ENCODE assay signal across 12 mouse cellular contexts in the genomic region with DNA sequence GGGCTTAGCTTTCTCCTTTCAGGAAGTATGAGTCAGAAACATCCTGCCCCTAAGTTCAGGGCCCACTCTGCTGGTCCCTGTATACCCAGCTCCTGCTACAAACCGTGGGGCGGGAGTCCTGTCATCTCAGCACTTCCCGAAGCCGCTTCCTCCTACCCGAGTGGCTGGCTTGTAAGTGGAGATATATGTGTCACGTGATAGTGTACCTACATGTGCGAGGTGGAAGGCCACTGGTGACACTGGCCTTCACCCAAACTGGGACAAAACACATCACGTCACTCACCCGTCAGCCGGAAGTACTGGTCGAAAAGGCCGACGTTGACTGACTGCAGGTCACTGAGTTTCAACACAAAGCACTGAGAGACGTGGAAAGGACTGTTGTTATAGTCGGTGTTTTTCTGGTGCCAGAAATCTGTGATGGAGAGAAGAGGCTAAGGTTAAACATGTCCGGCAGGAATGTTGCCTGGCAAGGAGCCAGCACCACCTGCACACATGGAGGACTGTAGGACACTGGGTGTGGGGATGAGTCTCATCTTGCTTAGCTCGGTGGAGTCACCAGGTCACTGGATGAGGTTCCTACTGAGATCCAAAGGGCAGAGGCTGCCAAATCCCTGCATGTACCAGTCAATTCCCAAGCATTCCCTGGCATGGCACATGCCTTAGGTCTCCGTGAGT. TPM values are rescaled to one million over a fixed set of nuclear protein-coding genes. Genes with fewer than 3 reads are reported as not detected.
DNase-seq lines count a peak whose midpoint lies in the region; ATAC-seq lines count a peak whose summit lies in the region.
"Had no signal": no experiment of that assay in that cellular context is flagged by ENCODE, and none has a peak within 500 bp of the region (broad histone marks: within the 10 kb centered on the region; RNA-seq: fewer than 3 reads in every experiment).

No protein-coding gene starts in this region.

- no peaks in the 10 kb centered on the region for H3K9me3 ChIP-seq in heart, embryonic 13.5 days
- no peaks in the 10 kb centered on the region for H3K9me3 ChIP-seq in kidney, embryonic 16.5 days (ENCODE audit: low read length)
- H3K9me3 ChIP-seq: hindbrain, embryonic 15.5 days; limb, embryonic 15.5 days; midbrain, embryonic 15.5 days had no signal

- H3K4me2 ChIP-seq in heart, embryonic 13.5 days, result no peak overlapping the region
- H3K4me2 ChIP-seq in kidney, embryonic 16.5 days (replicated peaks; ENCODE audit: low read depth, low read length), result no peak overlapping the region
- H3K4me2 ChIP-seq: hindbrain, embryonic 15.5 days; limb, embryonic 15.5 days; midbrain, embryonic 15.5 days had no signal

- intact Hi-C loops in heart, postnatal 36 days (cut with DNase I), result no loop called here

- 63% methylated on average over 18 of the region's 18 CpGs for WGBS in heart, embryonic 13.5 days
- 75% methylated on average over 18 of the region's 18 CpGs for WGBS in kidney, embryonic 16.5 days

- no peak for DNase-seq in heart, postnatal 36 days
- peak; percentile 34 to 52 for DNase-seq in adrenal gland, postnatal 36 days
- peak; percentile 68 to 69 for DNase-seq in cerebellum, adult 18-20 months
- no peak for DNase-seq in MN1 (ENCODE audit: low spot score)
- DNase-seq in embryo, embryonic 11 days, result no peak
- DNase-seq in gastrocnemius, postnatal 25 days, result no peak

- H3K36me3 ChIP-seq in heart, embryonic 13.5 days, result peaks cover 85% of the 10 kb centered on the region
- peaks cover 81% of the 10 kb centered on the region for H3K36me3 ChIP-seq in kidney, embryonic 16.5 days (ENCODE audit: insufficient read depth, low read length)

- no peak for ATAC-seq in heart, embryonic 13.5 days (ENCODE audit: extremely low read depth, insufficient number of reproducible peaks, low FRiP score, low TSS enrichment)
- ATAC-seq in kidney, embryonic 16.5 days (ENCODE audit: low FRiP score, low TSS enrichment), result 0 out of 2 replicates have a peak, but pooled peaks have one; percentile 21
- ATAC-seq: midbrain, embryonic 15.5 days had no signal

- peaks cover 44% of the 10 kb centered on the region for H3K4me1 ChIP-seq in heart, embryonic 13.5 days
- H3K4me1 ChIP-seq in kidney, embryonic 16.5 days (ENCODE audit: insufficient read depth, low read length), result no peaks in the 10 kb centered on the region
- H3K4me1 ChIP-seq: midbrain, embryonic 15.5 days had no signal

- no peaks in the 10 kb centered on the region for H3K27me3 ChIP-seq in heart, embryonic 13.5 days (replicated peaks)
- H3K27me3 ChIP-seq in kidney, embryonic 16.5 days (ENCODE audit: insufficient read depth, low read length), result no peaks in the 10 kb centered on the region
- H3K27me3 ChIP-seq: CH12.LX; hindbrain, embryonic 15.5 days; limb, embryonic 15.5 days; midbrain, embryonic 15.5 days had no signal

- H3K4me3 ChIP-seq in heart, embryonic 13.5 days, result no peak overlapping the region
- H3K4me3 ChIP-seq in kidney, embryonic 16.5 days (ENCODE audit: low read length), result no peak overlapping the region
- H3K4me3 ChIP-seq: hindbrain, embryonic 15.5 days; limb, embryonic 15.5 days; midbrain, embryonic 15.5 days had no signal

- H3K27ac ChIP-seq in heart, embryonic 13.5 days (replicated peaks), result peak overlapping the region; percentile 48
- H3K27ac ChIP-seq in kidney, embryonic 16.5 days (ENCODE audit: low read length), result no peak overlapping the region; the same call in 1 of the 2 replicates
- H3K27ac ChIP-seq: hindbrain, embryonic 15.5 days; limb, embryonic 15.5 days; midbrain, embryonic 15.5 days had no signal

- 0 out of 2 replicates have a peak overlapping the region, but pooled peaks have one; percentile 5 for H3K9ac ChIP-seq in heart, embryonic 13.5 days
- no peak overlapping the region for H3K9ac ChIP-seq in kidney, embryonic 16.5 days (replicated peaks; ENCODE audit: low read length)
- H3K9ac ChIP-seq: hindbrain, embryonic 15.5 days; limb, embryonic 15.5 days; midbrain, embryonic 15.5 days had no signal

RNA-seq across cellular contexts. Expression of a gene that starts 4.5 kb away (rescaled TPM):
- 43.2 and 49.5 TPM in 2 replicates for polyA plus RNA-seq in heart, embryonic 13.5 days (2015; fragmentation: Nextera tagmentation; extraction: Ambion mirVana)
- 10 to 100 TPM; 66.1 to 85.9 TPM for total RNA-seq in heart, postnatal 36 days (2021)
- 10 to 100 TPM; 61.7 to 88.5 TPM for total RNA-seq in adrenal gland, postnatal 36 days (2021)
- polyA plus RNA-seq in kidney, embryonic 16.5 days (2015; fragmentation: Nextera tagmentation; extraction: Ambion mirVana), result 35.2 and 39.8 TPM in 2 replicates
- 10 to 100 TPM; 15.8 to 26.6 TPM for total RNA-seq in gastrocnemius, postnatal 25 days (2021)

RNA-seq across cellular contexts. Expression of a gene that starts 35.2 kb away (rescaled TPM):
- 3,442 and 4,164 TPM in 2 replicates for polyA plus RNA-seq in heart, embryonic 13.5 days (2015; fragmentation: Nextera tagmentation; extraction: Ambion mirVana)
- 1,000 to 10,000 TPM; 4,706 to 5,436 TPM for total RNA-seq in heart, postnatal 36 days (2021)
- total RNA-seq in adrenal gland, postnatal 36 days (2021), result 1 to 10 TPM in 1 of 2 experiments, under 1 TPM in 1; 0.76 to 1.5 TPM
- 10.2 and 10.6 TPM in 2 replicates for polyA plus RNA-seq in kidney, embryonic 16.5 days (2015; fragmentation: Nextera tagmentation; extraction: Ambion mirVana)
- total RNA-seq in gastrocnemius, postnatal 25 days (2021), result 100 to 1,000 TPM; 137 to 627 TPM

RNA-seq across cellular contexts. Expression of a gene that starts 42.1 kb away (rescaled TPM):
- 300 and 318 TPM in 2 replicates for polyA plus RNA-seq in heart, embryonic 13.5 days (2015; fragmentation: Nextera tagmentation; extraction: Ambion mirVana)
- 10 to 100 TPM; 19.5 to 19.9 TPM for total RNA-seq in heart, postnatal 36 days (2021)
- 10 to 100 TPM; 24.0 to 29.3 TPM for total RNA-seq in adrenal gland, postnatal 36 days (2021)
- 350 and 354 TPM in 2 replicates for polyA plus RNA-seq in kidney, embryonic 16.5 days (2015; fragmentation: Nextera tagmentation; extraction: Ambion mirVana)
- 1 to 10 TPM; 2.6 to 4.1 TPM for total RNA-seq in gastrocnemius, postnatal 25 days (2021)

RNA-seq across cellular contexts. Expression of a gene that starts 43.8 kb away (rescaled TPM):
- polyA plus RNA-seq in heart, embryonic 13.5 days (2015; fragmentation: Nextera tagmentation; extraction: Ambion mirVana), result 340 and 345 TPM in 2 replicates
- 100 to 1,000 TPM; 128 to 143 TPM for total RNA-seq in heart, postnatal 36 days (2021)
- total RNA-seq in adrenal gland, postnatal 36 days (2021), result 100 to 1,000 TPM; 265 to 294 TPM
- polyA plus RNA-seq in kidney, embryonic 16.5 days (2015; fragmentation: Nextera tagmentation; extraction: Ambion mirVana), result 419 and 421 TPM in 2 replicates
- total RNA-seq in gastrocnemius, postnatal 25 days (2021), result 10 to 100 TPM; 63.7 to 67.7 TPM

RNA-seq across cellular contexts. Expression of a gene that starts 44.2 kb away (rescaled TPM):
- polyA plus RNA-seq in heart, embryonic 13.5 days (2015; fragmentation: Nextera tagmentation; extraction: Ambion mirVana), result 78.4 and 81.9 TPM in 2 replicates
- 10 to 100 TPM; 64.8 to 72.2 TPM for total RNA-seq in heart, postnatal 36 days (2021)
- total RNA-seq in adrenal gland, postnatal 36 days (2021), result 10 to 100 TPM; 50.5 to 85.0 TPM
- polyA plus RNA-seq in kidney, embryonic 16.5 days (2015; fragmentation: Nextera tagmentation; extraction: Ambion mirVana), result 105 and 109 TPM in 2 replicates
- 10 to 100 TPM; 37.6 to 43.8 TPM for total RNA-seq in gastrocnemius, postnatal 25 days (2021)

Comparison
In these comparisons a context has a peak if more than half of its experiments do, and no peak if none do; other contexts are left out.
1. DNase-seq: peak in adrenal gland, postnatal 36 days (2 of 2) and cerebellum, adult 18-20 months (2 of 2); none in heart, postnatal 36 days (0 of 2), MN1 (single experiment), embryo, embryonic 11 days (single experiment) and gastrocnemius, postnatal 25 days (single experiment).
2. RNA of a gene that starts 35.2 kb away (total RNA-seq): 4,706 to 5,436 TPM in heart, postnatal 36 days and 137 to 627 TPM in gastrocnemius, postnatal 25 days; 0.76 to 1.5 TPM in adrenal gland, postnatal 36 days; every median in the first group is over 10 times any median in the second.